Mouse (Mus musculus) telencephalon, adult 2 months (tissue): ENCODE data around the gene Thap3.

Source experiments
- DNase-seq: peaks from one replicate; pipeline ENCODE4 v3.0.0-alpha.2; 2011; ENCODE audit warnings: low read depth, low spot score

Thap3 gene

GRCm38 (mm10) chr4:151933505-151934214 is 55.1 kb downstream of the Thap3 start, which contains the start of gene Dnajc11:
Gene Dnajc11 (plus strand): TSS chr4:151933691.
- DNase-seq, result peak; percentile 87
